Mouse (Mus musculus) ovary, postnatal 14 days (tissue): ENCODE data around the gene Kif5c.
A peak's percentile ranks its signal among the peaks of the same experiment; 100 is the strongest.

Experiments
- DNase-seq: peaks from one replicate; pipeline ENCODE4 v3.0.0; 2022; ENCODE audit warnings: low spot score

Gene Kif5c

GRCm38 (mm10) chr2:49789078-49789477 lies 170.0 kb downstream of the Kif5c start:
- DNase-seq: no peak

GRCm38 (mm10) chr2:49789504-49789903 lies 170.4 kb downstream of the Kif5c start:
- no peak for DNase-seq

- no peak for DNase-seq
These were observed 178.5 kb downstream of the Kif5c start for GRCm38 (mm10) chr2:49797444-49798143.

- no peak for DNase-seq
These were observed 185.3 kb downstream of the Kif5c start for GRCm38 (mm10) chr2:49804448-49804847.

- no peak for DNase-seq
These were observed 186.8 kb downstream of the Kif5c start for GRCm38 (mm10) chr2:49805736-49806371.

GRCm38 (mm10) chr2:49809496-49809895 lies 190.4 kb downstream of the Kif5c start:
- no peak for DNase-seq

GRCm38 (mm10) chr2:49811420-49811819 lies 192.3 kb downstream of the Kif5c start:
- no peak for DNase-seq

- peak; percentile 52 for DNase-seq
These were observed 192.8 kb downstream of the Kif5c start for GRCm38 (mm10) chr2:49811871-49812363.

- DNase-seq: no peak
These were observed 194.1 kb downstream of the Kif5c start for GRCm38 (mm10) chr2:49813151-49813550.

GRCm38 (mm10) chr2:49814011-49814410 lies 194.9 kb downstream of the Kif5c start:
- DNase-seq: no peak

GRCm38 (mm10) chr2:49815696-49816320 lies 196.7 kb downstream of the Kif5c start:
- no peak for DNase-seq

GRCm38 (mm10) chr2:49816549-49816948 lies 197.5 kb downstream of the Kif5c start:
- no peak for DNase-seq

GRCm38 (mm10) chr2:49817151-49817550 lies 198.1 kb downstream of the Kif5c start:
- no peak for DNase-seq

GRCm38 (mm10) chr2:49818126-49818525 lies 199.0 kb downstream of the Kif5c start:
- DNase-seq: no peak

GRCm38 (mm10) chr2:49822312-49822711 lies 203.2 kb downstream of the Kif5c start:
- DNase-seq: no peak
